Mouse (Mus musculus) cortical plate, adult 2 months (tissue): ENCODE results near the gene Slc39a1. TPM values are rescaled to one million over a fixed set of nuclear protein-coding genes. Genes with fewer than 3 reads are reported as not detected.

ENCODE experiments used
- H3K27ac ChIP-seq: fragments of 200-500 bp; 2 replicates; pipeline ENCODE4 v1.5.1; 2012; ENCODE audit warnings: low read length, control low read depth, inconsistent platforms; ENCODE audit not compliant: insufficient read depth
- H3K4me1 ChIP-seq: fragments of 200-500 bp; 2 replicates; pipeline ENCODE4 v1.6.1; 2011; ENCODE audit warnings: low read length; ENCODE audit not compliant: control insufficient read depth, insufficient read depth
- H3K4me3 ChIP-seq: fragments of 200-500 bp; 2 replicates; pipeline ENCODE4 v1.5.1; 2011; ENCODE audit warnings: mild to moderate bottlenecking, low read length, control low read depth; ENCODE audit not compliant: insufficient read depth
- CTCF ChIP-seq: fragments of 200-500 bp; IDR thresholded peaks from 2 replicates; pipeline ENCODE4 v1.5.1; 2011; ENCODE audit warnings: mild to moderate bottlenecking, control low read depth, low read length; ENCODE audit not compliant: insufficient read depth; ENCODE audit errors: extremely low read depth
- POLR2A ChIP-seq: fragments of 200-500 bp; IDR thresholded peaks from 2 replicates; pipeline ENCODE4 v1.6.1; 2011; ENCODE audit warnings: mild to moderate bottlenecking, low read length, control low read depth; ENCODE audit not compliant: insufficient read depth; ENCODE audit errors: extremely low read depth
- polyA plus RNA-seq: library from polyadenylated mRNA; depleted of rRNA; stranded (reverse); fragments of >200 nt; gene quantifications from 2 replicates; pipeline ENCODE4 v1.2.3, GENCODE M21; 2012; rRNA removed

The Slc39a1 gene
- polyA plus RNA-seq, 1 experiment = 34.5 TPM

DNA sequence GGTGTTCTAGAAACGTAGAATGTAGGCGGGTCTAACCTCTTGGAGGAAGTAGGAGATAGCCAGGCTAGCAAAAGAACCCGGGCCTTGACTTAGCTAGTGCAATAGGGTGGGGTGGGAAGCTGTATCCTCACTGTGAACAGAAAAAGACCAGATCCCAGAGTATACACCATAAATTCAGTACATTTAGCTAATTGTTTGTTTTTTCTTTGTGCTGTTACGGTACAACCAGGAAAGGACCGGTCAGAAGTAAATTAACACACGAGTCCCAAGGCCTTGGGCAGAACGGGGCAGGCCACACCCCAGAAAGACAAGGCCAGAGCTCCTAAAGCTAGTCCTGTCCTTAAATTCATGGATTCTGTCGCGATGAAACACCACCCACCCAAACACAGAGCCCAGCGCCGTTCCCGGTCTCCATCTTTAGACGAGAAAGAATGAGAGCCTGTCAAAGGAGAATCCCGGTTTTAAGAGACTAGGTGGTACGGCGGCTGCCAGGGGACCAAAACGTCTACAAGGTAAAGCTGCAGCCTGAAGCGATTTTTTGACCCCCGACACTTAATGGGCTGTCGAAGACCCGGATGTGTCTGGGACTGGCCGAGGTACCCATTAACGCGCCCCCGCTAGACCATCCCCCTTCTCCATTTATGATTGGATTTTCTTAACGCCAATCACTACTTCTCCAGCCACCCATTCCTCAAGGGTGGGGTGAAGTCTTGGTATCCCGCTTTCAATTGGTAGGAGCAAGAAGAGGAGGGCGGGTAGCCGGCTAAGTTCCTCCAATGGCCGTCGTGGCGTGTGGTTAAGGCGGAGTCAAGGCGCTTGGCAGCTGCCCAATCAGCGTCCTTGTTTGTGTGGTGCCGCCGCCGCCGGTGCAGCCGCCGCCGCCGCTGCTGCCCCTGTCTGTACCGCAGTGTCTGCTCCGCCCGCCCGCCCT lies 44.6 kb downstream of the Slc39a1 start, which contains the start of gene Gatad2b:
Gene Gatad2b, plus strand, starts transcription at position 834 of the 931 bp plus-strand sequence.
- H3K4me1 ChIP-seq = peaks cover 2% of the 10 kb centered on the region; the same call in 1 of the 2 replicates
- H3K27ac ChIP-seq = peak within 1 kb of the TSS; percentile 75
- peak within 1 kb of the TSS; percentile 71 for H3K4me3 ChIP-seq
- TF ChIP-seq CTCF = no peak
- TF ChIP-seq POLR2A = peak; percentile 75

DNA sequence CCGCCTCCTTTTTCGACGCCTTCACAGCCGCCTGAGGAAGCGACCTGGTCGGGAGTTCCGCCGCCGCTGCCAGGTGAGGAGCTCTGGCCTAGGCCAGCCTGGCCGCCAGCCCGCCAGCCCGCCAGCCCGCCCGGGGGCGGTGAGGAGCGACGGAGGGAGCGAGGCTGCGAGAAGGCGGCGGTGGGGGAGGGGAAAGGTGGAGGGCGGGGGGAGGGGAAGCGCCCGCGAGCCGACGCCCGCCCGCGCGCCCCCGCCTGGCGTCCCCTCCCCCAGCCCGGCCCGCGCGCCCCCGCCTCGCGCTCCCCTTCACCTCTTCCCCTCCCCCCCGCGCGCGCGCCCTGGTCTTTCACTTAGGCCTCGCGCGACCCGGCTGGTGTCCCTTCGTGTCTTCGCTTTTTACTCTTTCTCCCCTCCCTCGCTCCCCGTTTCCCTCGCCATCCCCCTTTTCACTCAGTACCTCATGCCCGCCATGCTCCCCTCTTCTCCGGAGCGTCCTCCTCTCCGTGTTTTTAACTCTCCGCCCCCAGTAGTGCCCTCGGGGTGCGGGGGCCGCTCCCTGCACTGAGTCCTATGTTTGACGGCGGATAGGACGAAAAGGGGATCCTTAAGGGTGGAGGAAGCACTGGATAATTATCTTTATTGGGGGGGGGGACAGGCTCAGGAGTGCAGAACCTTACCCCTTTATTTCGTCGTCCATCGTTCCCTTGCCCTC lies 45.5 kb downstream of the Slc39a1 start:
- Histone ChIP-seq H3K4me1 (peaks cover 2% of the 10 kb centered on the region; the same call in 1 of the 2 replicates), H3K27ac (peak overlapping the region; percentile 71; the same call in 1 of the 2 replicates)
- TF ChIP-seq CTCF (no peak), POLR2A (no peak)

DNA sequence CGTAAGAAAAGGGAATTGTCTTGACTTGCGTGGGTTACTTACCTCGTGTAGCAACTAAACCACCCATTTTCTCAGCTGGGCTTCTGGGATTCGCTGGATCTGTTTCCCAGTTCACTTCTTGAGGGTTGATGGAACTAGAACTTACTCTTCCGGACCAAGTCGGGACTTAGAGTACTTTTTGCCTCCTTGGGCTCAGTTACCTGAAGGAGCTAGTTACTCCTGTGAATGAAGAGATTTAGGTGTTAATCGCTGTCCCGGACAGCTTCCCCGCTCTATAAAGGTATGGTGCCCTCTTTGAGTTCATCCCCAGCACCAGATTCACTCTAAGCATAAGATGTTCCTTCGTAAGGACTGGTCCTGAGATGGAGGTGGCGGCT lies 46.1 kb downstream of the Slc39a1 start:
- Histone ChIP-seq H3K27ac (no peak overlapping the region), H3K4me1 (peaks cover 2% of the 10 kb centered on the region; the same call in 1 of the 2 replicates), H3K4me3 (peak overlapping the region; percentile 67)
- TF ChIP-seq POLR2A (no peak), CTCF (no peak)

More for the DNA sequence above, 45.5 kb downstream of the Slc39a1 start:
- peak overlapping the region; percentile 67 for H3K4me3 ChIP-seq

DNA sequence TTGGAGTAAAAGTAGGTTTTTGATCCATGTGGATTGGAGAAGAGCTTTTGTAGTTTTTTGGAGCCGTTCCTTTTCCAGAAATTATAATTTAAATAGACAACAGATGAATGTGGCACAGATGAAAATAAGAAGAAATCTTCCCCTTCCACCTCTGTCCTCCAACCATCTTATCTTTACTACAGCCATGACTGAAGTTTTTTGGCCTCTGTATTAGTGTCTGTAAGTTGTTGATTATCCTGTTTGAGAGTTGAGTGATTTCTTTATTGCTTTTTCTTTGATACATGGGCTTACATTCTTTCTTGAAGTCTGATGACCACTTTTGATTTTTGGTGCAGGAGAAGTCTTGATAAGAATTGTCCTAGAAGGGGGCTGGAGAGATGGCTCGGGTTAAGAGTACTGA lies 46.7 kb downstream of the Slc39a1 start:
- TF ChIP-seq CTCF = no peak
- no peak overlapping the region for H3K27ac ChIP-seq
- H3K4me3 ChIP-seq = peak overlapping the region; percentile 67; the same call in 1 of the 2 replicates
- H3K4me1 ChIP-seq = peaks cover 2% of the 10 kb centered on the region; the same call in 1 of the 2 replicates

Other genes starting within 250 kb of the Slc39a1 start
- gene Hax1, start 249.4 kb upstream of the Slc39a1 start, polyA plus RNA-seq = 96.1 and 101 TPM in 2 replicates
- gene 4933434E20Rik, start 196.5 kb upstream of the Slc39a1 start, polyA plus RNA-seq = 95.7 and 99.0 TPM in 2 replicates
- gene Ubap2l, start 195.5 kb upstream of the Slc39a1 start, polyA plus RNA-seq = 102 and 105 TPM in 2 replicates
- gene Tpm3, start 175.5 kb upstream of the Slc39a1 start, polyA plus RNA-seq = 177 and 188 TPM in 2 replicates
- gene Nup210l, start 144.0 kb upstream of the Slc39a1 start, polyA plus RNA-seq = 0.38 TPM in 2 replicates
- gene Rps27, start 34.5 kb upstream of the Slc39a1 start, polyA plus RNA-seq = 1,605 and 1,617 TPM in 2 replicates
- gene Rab13, start 34.5 kb upstream of the Slc39a1 start, polyA plus RNA-seq = 9.5 and 9.8 TPM in 2 replicates
- gene Jtb, start 16.6 kb upstream of the Slc39a1 start, polyA plus RNA-seq = 59.2 and 61.0 TPM in 2 replicates
- 0.27 and 0.49 TPM in 2 replicates for gene Creb3l4, start 4.7 kb upstream of the Slc39a1 start, polyA plus RNA-seq
- gene Crtc2, start 6.0 kb downstream of the Slc39a1 start, polyA plus RNA-seq = 45.7 and 48.8 TPM in 2 replicates
- gene Dennd4b, start 17.0 kb downstream of the Slc39a1 start, polyA plus RNA-seq = 40.4 and 47.3 TPM in 2 replicates
- 33.2 and 35.4 TPM in 2 replicates for gene Gatad2b, start 45.0 kb downstream of the Slc39a1 start, polyA plus RNA-seq
- gene Slc27a3, start 141.8 kb downstream of the Slc39a1 start, polyA plus RNA-seq = 6.8 and 9.4 TPM in 2 replicates
- gene Ints3, start 185.4 kb downstream of the Slc39a1 start, polyA plus RNA-seq = 44.8 and 46.1 TPM in 2 replicates
- gene Npr1, start 217.7 kb downstream of the Slc39a1 start, polyA plus RNA-seq = 3.3 and 4.7 TPM in 2 replicates
- gene Ilf2, start 228.0 kb downstream of the Slc39a1 start, polyA plus RNA-seq = 78.7 and 79.5 TPM in 2 replicates
- gene Snapin, start 242.9 kb downstream of the Slc39a1 start, polyA plus RNA-seq = 65.0 and 73.2 TPM in 2 replicates